Mouse (Mus musculus) embryonic facial prominence, embryonic 10.5 days (tissue): Measurements from ENCODE around the gene Thra. TPM values are rescaled to one million over a fixed set of nuclear protein-coding genes. Genes with fewer than 3 reads are reported as not detected.

Experiments used
- DNase-seq: peaks from one replicate; pipeline ENCODE4 v3.0.0-alpha.2; 2017; ENCODE audit warnings: low spot score
- H3K27ac ChIP-seq: fragments of 300-500 bp; sonication (generic); replicated peaks from 2 replicates; pipeline ENCODE4 v1.5.1; 2016; ENCODE audit warnings: mild to moderate bottlenecking
- H3K27me3 ChIP-seq: fragments of 300-500 bp; sonication (generic); replicated peaks from 2 replicates; pipeline ENCODE4 v1.6.1; 2016; ENCODE audit warnings: low read depth, mild to moderate bottlenecking; ENCODE audit not compliant: poor library complexity, severe bottlenecking
- H3K36me3 ChIP-seq: fragments of 300-500 bp; sonication (generic); replicated peaks from 2 replicates; pipeline ENCODE4 v1.6.1; 2016; ENCODE audit warnings: mild to moderate bottlenecking, moderate library complexity
- H3K4me1 ChIP-seq: fragments of 300-500 bp; sonication (generic); 2 replicates; pipeline ENCODE4 v1.6.1; 2016
- H3K4me3 ChIP-seq: fragments of 300-500 bp; sonication (generic); 2 replicates; pipeline ENCODE4 v1.5.1; 2016; ENCODE audit warnings: mild to moderate bottlenecking, moderate library complexity
- H3K9me3 ChIP-seq: fragments of 300-500 bp; sonication (generic); 2 replicates; pipeline ENCODE4 v1.6.1; 2016; ENCODE audit warnings: mild to moderate bottlenecking
- WGBS: fragments of 180-500 bp; shearing (Covaris S2); methylation state at CpG from one replicate; pipeline ENCODE4 v1.1.7; 2016; 5-methylcytosine and 5-hydroxymethylcytosine counted together
- polyA plus RNA-seq: library from polyadenylated mRNA; unstranded; fragments of >200 nt; fragmentation: Nextera tagmentation; extraction: Ambion mirVana; gene quantifications from 2 replicates; pipeline ENCODE4 v1.2.1, GENCODE M21; 2016

The Thra gene
- polyA plus RNA-seq, 1 experiment from 2014 or later: 9.1 TPM

- peaks cover 66% of the 10 kb centered on the region for H3K4me1 ChIP-seq
- 2% methylated on average over 17 of the region's 17 CpGs for WGBS
- H3K27me3 ChIP-seq: peaks cover 6% of the 10 kb centered on the region; the same call in 1 of the 2 replicates
- H3K36me3 ChIP-seq: no peaks in the 10 kb centered on the region
- H3K4me3 ChIP-seq: peak overlapping the region; percentile 49
- H3K9me3 ChIP-seq: no peaks in the 10 kb centered on the region
- peak; percentile 61 for DNase-seq
- H3K27ac ChIP-seq: peak overlapping the region; percentile 90
Observed at GRCm38 (mm10) chr11:98782651-98783235, 42.3 kb downstream of the Thra start.

GRCm38 (mm10) chr11:98783236-98783696, 42.8 kb downstream of the Thra start:
- DNase-seq: peak; percentile 88
- H3K4me1 ChIP-seq: peaks cover 65% of the 10 kb centered on the region

DNA sequence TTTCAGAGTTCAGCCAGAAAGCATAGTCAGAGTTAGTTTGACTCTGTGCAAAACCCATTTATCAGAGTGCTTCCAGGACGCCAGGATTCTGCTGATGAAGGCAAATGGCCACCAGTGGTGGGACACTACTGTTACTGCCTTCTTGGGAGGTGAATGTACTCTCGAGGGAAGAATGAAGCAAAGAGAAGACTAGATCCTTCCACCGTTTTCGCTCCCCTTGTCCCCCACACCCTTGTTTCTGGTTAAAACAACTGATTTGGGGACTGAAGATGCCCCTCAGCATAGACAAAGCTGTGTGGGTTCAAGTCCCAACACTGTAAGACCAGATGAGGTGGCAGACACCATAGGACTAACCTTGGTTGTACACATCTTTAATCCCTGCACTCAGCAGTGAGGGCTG, 43.7 kb downstream of the Thra start:
- H3K4me1 ChIP-seq: peaks cover 72% of the 10 kb centered on the region
- peaks cover 6% of the 10 kb centered on the region; the same call in 1 of the 2 replicates for H3K27me3 ChIP-seq
- H3K36me3 ChIP-seq: no peaks in the 10 kb centered on the region
- DNase-seq: no peak
- H3K4me3 ChIP-seq: no peak overlapping the region
- no peak overlapping the region for H3K27ac ChIP-seq
- H3K9me3 ChIP-seq: no peaks in the 10 kb centered on the region
- WGBS: 69% methylated on average over 4 of the region's 4 CpGs

More at GRCm38 (mm10) chr11:98783236-98783696, 42.8 kb downstream of the Thra start:
- under 1% methylated on average over 20 of the region's 20 CpGs for WGBS
- no peaks in the 10 kb centered on the region for H3K36me3 ChIP-seq
- peak overlapping the region; percentile 90 for H3K27ac ChIP-seq
- no peaks in the 10 kb centered on the region for H3K9me3 ChIP-seq
- peak overlapping the region; percentile 49 for H3K4me3 ChIP-seq
- H3K27me3 ChIP-seq: peaks cover 6% of the 10 kb centered on the region; the same call in 1 of the 2 replicates

DNA sequence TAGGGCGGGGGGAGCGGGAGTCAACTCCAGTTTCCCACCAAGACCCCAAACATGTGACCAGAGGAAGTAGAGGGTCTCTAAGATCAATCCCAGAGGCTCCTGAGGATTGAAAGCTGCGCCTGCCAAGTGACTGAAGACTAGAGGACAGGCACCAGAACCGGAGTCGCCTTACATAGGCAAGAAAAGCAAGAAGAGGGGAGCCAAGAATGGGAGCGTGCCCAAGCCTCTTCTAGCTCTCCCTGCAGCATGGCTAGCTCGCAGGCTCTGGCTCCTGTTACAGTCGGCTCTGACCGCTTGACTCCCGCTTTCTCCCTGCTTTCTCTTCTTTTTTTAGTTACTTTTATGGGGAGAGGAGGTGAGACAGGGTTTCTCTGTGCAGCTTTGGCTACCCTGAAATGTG, 44.8 kb downstream of the Thra start:
- Histone ChIP-seq H3K27ac (peak overlapping the region; percentile 82), H3K36me3 (no peaks in the 10 kb centered on the region), H3K9me3 (no peaks in the 10 kb centered on the region), H3K4me3 (0 out of 2 replicates have a peak overlapping the region, but pooled peaks have one; percentile 44), H3K27me3 (peaks cover 6% of the 10 kb centered on the region; the same call in 1 of the 2 replicates), H3K4me1 (peaks cover 80% of the 10 kb centered on the region)
- no peak for DNase-seq
- 68% methylated on average over 10 of the region's 10 CpGs for WGBS

DNA sequence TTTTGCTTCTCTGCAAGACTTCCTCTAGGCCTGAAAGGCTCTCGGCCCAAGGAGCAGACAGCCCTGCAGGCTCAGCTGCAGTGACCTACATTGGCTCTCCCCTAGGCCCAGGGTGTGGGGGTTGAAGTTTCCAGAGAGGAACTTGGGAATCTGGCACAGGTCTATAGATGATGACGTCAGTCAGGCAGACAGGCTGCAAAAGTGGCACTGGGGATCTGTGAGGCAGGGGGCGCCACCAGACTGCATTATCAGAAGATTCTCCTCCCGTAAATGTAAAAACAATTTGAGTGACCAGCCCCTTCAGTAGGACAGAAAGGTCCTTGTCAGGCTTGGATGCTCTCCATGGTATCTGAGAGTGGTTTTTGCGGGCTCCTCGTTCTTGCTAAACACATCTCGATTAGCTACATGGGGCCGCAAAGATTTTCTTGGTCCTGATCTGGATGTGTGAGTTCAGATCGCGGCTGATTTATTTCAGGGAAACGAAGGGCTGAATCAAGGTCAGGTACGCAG, 45.4 kb downstream of the Thra start:
- H3K27ac ChIP-seq: peak overlapping the region; percentile 82
- peaks cover 80% of the 10 kb centered on the region for H3K4me1 ChIP-seq
- H3K27me3 ChIP-seq: peaks cover 6% of the 10 kb centered on the region; the same call in 1 of the 2 replicates
- peak; percentile 73 for DNase-seq
- WGBS: 13% methylated on average over 12 of the region's 12 CpGs
- peak overlapping the region; percentile 44; the same call in 1 of the 2 replicates for H3K4me3 ChIP-seq
- no peaks in the 10 kb centered on the region for H3K9me3 ChIP-seq
- no peaks in the 10 kb centered on the region for H3K36me3 ChIP-seq

DNA sequence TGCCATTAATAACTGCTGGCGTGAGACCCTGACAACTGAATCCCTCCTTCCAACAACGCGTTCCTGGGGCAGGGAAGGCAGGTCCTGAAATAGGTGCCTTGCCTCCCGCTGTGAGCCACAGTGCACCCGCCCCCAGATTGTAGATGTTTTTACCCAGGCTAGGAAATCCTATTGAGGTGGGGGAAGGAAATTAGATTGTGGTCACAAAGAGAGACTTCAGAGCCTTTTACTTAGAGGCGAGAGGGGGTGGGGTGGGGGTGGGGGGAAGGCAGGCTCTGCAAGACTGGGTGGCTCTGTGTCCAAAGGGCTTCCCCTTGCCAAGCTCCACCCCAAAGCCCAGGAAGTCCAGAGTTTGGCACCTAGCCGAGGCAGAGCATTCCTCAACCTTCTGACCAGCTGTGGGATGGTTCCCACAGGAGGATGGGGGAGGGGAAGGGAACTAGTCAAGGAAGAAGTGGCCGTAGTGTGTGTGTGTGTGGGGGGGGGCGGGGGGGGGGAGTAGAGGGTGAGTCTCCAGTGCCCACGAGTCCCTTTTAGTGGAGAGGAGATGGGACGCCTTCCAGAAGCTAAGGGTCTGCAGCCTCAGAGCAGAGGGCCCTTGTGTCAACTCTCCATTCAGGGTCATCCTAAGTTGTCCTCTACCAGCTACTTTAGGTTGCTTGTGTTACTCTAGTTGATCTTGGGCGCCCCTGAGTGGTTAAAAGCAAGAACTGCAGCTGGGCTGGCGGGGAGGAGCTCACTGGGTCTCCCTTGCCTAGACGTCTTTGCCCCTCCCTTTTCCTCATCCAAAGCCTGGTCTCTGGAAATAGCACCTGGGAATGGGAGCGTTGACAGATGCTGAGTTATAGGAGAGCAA, 46.1 kb downstream of the Thra start:
- Histone ChIP-seq H3K4me3 (peak overlapping the region; percentile 44), H3K36me3 (no peaks in the 10 kb centered on the region), H3K4me1 (peaks cover 73% of the 10 kb centered on the region), H3K27me3 (peaks cover 6% of the 10 kb centered on the region; the same call in 1 of the 2 replicates), H3K9me3 (no peaks in the 10 kb centered on the region), H3K27ac (peak overlapping the region; percentile 82)
- WGBS: 4% methylated on average over 14 of the region's 15 CpGs
- peak; percentile 94 for DNase-seq

DNA sequence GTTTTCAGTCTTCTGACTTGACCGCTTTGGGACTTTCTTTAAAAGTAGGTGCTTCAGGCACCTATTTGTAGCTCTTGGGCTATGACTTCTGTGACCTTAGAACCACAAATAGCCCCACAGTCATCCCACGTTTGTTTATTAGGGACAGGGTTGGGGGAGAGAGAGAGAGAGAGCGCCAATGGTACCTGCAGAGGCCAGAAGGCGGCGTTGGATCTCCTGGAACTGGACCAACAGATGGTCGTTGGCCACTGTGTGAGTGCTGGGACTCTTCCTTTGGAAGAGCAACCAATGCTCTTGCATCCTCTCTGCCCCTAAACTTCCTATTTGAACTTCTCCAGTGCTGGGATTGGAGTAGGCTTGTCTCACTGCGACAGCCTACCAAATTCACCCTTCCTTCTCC, 46.8 kb downstream of the Thra start:
- H3K4me3 ChIP-seq: peak overlapping the region; percentile 44
- 32% methylated on average over 7 of the region's 7 CpGs for WGBS
- no peak for DNase-seq

DNA sequence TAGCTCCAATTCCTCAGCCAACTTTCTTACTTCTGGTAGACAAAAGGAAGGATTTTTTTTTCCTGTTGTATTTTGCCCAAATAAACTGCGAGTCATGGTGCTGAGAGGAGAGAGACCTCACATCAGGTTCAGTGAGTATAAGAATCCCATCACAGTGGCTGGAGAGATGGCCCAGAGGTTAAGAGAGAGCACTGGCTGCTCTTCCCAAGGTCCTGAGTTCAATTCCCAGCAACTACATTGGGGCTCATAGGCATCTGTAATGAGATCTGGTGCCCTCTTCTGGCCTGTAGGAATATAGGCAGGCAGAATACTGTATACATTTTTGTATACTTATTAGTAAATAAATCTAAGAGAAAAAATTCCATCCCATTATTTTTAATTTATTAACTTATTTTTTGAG, 47.3 kb downstream of the Thra start:
- 87% methylated on average over 1 of the region's 1 CpGs for WGBS
- Histone ChIP-seq H3K27ac (no peak overlapping the region), H3K27me3 (peaks cover 6% of the 10 kb centered on the region; the same call in 1 of the 2 replicates), H3K4me1 (peaks cover 67% of the 10 kb centered on the region), H3K9me3 (no peaks in the 10 kb centered on the region), H3K36me3 (no peaks in the 10 kb centered on the region), H3K4me3 (no peak overlapping the region; the same call in 1 of the 2 replicates)
- DNase-seq: no peak

More for the DNA sequence above, 46.8 kb downstream of the Thra start:
- Histone ChIP-seq H3K36me3 (no peaks in the 10 kb centered on the region), H3K4me1 (peaks cover 67% of the 10 kb centered on the region), H3K27me3 (peaks cover 6% of the 10 kb centered on the region; the same call in 1 of the 2 replicates), H3K27ac (peak overlapping the region; percentile 82; the same call in 1 of the 2 replicates), H3K9me3 (no peaks in the 10 kb centered on the region)

GRCm38 (mm10) chr11:98788139-98788538, 47.7 kb downstream of the Thra start:
- 91% methylated on average over 5 of the region's 5 CpGs for WGBS
- peaks cover 67% of the 10 kb centered on the region for H3K4me1 ChIP-seq
- DNase-seq: no peak
- H3K27ac ChIP-seq: peak overlapping the region; percentile 82
- no peaks in the 10 kb centered on the region for H3K36me3 ChIP-seq
- peaks cover 6% of the 10 kb centered on the region; the same call in 1 of the 2 replicates for H3K27me3 ChIP-seq
- no peaks in the 10 kb centered on the region for H3K9me3 ChIP-seq
- H3K4me3 ChIP-seq: peak overlapping the region; percentile 63

DNA sequence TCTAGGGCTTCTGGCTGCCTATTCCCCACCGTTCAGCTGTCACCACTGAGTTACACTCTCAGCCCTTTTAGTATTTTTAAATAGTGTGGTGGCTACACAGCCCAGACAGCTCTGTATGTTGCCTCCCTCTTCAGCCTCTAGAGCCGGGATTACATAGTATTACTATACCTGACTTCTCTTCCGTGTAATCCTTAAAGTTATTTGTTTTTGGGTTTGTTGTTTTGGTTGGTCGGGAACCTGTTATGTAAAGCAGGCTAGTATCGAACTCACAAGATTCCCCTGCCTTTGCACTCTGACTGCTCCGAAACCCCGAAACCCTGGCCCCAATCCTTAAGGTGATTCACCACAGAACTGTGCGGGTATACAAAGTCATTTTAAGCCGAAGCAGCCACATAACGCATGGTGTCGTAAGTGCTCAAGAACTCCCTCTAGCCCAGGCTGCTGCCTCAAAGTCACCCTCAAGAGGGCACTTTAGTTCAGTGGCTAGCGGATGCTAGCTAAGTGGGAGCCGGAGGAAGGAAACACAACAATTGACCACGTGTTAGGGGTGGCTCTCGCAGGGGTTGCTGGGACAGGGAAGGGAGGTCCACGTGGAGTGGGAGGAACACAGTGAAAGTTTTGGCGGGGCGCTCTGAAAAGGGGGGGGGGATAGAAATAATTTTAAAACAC, 48.2 kb downstream of the Thra start:
- peak overlapping the region; percentile 82 for H3K27ac ChIP-seq
- peak overlapping the region; percentile 63 for H3K4me3 ChIP-seq
- no peaks in the 10 kb centered on the region for H3K9me3 ChIP-seq
- DNase-seq: peak; percentile 89
- H3K4me1 ChIP-seq: peaks cover 67% of the 10 kb centered on the region
- WGBS: 15% methylated on average over 18 of the region's 18 CpGs
- no peaks in the 10 kb centered on the region for H3K36me3 ChIP-seq
- H3K27me3 ChIP-seq: peaks cover 6% of the 10 kb centered on the region; the same call in 1 of the 2 replicates

DNA sequence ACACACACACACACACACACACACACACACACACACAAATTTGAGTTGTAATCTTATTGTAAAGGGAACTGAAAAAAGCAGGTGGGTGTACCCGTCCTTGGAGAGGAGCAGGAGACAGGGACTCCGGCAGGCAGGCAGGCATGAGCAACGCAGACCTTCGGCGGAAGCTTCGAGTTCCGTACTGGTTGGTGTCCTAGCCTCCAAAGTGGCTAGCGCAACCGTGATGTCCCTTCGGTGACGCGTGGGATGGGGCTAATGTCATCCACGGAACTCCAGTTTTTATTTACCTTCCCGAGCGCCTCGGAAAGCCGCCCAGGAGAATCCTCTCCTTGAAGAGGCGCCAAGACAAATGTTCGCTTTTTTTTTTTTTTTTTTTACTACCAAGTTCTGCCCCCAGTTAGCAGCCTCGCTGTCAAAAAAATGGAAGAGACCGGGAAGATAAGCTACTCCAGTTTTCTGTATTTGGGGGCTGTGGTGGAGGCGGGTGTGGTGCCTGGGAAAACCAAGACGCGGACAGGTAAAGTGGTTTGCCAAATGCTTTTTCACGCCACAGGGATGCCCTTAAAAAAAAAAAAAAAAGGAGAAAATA, 48.9 kb downstream of the Thra start:
- Histone ChIP-seq H3K4me1 (peaks cover 68% of the 10 kb centered on the region), H3K36me3 (no peaks in the 10 kb centered on the region), H3K27ac (peak overlapping the region; percentile 82), H3K9me3 (no peaks in the 10 kb centered on the region), H3K27me3 (peaks cover 6% of the 10 kb centered on the region; the same call in 1 of the 2 replicates), H3K4me3 (peak overlapping the region; percentile 63)
- no peak for DNase-seq
- WGBS: 1% methylated on average over 25 of the region's 25 CpGs
